Mouse (Mus musculus) urinary bladder, adult 18-20 months (tissue): ENCODE data around the gene Dapk2.

ENCODE experiments used
- DNase-seq, 2 experiments: peaks; one replicate each; pipeline ENCODE4 v3.0.0; 2022; ENCODE audit warnings: low spot score in 2 of 2, mixed read lengths in 2 of 2

The Dapk2 gene

DNA sequence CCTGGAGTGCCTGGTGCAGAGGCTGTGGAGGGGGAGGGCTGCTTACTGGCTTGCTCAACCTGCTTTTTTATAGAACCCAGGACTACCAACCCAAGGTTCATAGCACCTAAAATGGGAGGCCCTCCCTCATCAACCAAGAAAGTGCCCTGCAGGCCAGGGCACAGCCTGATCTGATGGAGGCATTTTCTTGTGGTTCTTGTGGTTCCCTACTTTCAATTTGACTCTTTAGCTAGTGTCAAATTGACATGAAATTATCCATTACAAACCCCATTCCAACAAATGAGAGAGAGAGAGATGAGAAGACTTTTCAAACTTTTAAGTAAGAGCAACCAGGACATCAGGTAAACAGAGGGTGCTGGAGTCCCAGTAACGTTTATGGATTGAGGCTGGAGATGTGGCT is 15.8 kb upstream of the Dapk2 start:
- no peak for DNase-seq

DNA sequence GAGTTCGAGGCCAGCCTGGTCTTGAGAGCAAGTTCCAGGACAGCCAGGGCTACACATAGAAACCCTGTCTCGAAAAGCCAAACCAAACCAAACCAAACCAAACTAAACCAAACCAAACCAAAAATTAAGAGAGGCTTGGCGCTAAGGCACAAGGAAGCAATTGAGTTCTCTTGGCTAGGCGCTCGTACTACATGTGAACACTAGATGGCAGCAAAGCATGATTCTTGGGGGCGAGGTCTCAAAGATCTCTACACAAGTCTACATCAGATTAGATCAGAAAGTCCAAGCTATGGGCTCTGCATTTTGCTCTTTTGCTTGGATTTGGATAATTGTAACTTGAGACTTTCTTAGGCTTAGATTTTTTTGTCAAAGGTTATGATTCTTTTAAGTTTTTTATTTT is 13.8 kb upstream of the Dapk2 start:
- DNase-seq = peak; percentile 24 to 52

DNA sequence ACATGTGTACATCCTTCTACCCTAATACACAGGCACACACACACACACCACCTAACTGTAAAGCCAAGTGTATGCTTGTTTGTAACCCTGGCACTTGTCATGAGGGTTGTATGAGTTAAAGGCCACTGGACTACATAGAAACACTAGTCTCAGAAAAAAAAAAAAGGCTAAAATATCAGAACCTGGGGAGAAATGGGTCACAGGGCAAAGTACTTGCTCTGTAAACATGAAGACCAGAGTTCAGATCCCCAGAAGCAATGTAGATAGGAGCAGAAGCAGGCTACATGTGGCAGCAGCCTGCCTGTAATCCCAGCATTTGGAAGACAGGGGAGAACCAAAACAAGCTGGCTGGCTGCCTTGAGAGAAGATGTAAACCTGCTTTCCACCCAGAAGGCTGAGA is 11.9 kb upstream of the Dapk2 start:
- DNase-seq = no peak

DNA sequence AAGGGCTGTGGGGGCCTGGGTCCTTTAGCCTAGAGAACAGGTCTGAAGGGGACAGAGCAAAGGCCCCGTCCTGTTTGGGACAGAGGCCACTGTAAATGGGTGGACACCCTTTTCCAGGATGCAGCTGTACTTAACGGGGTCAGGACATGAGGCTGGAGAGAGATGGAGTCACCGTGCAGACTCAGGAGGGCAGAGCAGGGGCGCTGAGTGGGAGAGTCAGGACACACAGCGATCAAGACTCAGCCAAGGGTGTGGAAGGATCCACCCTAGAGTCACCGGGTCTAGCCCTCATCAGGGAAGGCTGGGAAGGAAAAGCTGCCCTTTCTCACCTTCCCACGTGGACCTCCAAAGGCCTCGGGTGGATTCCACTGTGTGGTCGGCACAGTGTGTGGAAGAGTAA is 6.0 kb upstream of the Dapk2 start:
- no peak for DNase-seq

DNA sequence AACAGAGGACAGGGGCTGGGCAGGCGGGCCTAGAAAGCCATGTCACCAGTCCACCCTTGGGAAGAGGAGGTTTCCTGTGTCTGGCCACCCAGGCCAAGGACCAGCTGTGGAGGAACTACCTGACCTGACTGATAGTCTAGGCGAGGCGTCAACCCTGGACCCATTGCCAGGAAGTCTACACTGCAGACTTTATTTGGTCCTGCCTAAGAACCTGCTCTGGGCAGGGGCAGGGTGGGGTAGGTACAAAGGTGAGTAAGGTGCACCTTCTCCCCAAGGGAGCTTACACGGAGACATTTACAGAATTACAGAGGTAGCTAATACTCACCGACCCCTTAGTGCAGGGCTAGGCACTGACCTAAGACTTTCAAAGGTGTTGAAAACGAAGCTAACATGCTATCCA is 4.4 kb upstream of the Dapk2 start:
- DNase-seq = no peak

DNA sequence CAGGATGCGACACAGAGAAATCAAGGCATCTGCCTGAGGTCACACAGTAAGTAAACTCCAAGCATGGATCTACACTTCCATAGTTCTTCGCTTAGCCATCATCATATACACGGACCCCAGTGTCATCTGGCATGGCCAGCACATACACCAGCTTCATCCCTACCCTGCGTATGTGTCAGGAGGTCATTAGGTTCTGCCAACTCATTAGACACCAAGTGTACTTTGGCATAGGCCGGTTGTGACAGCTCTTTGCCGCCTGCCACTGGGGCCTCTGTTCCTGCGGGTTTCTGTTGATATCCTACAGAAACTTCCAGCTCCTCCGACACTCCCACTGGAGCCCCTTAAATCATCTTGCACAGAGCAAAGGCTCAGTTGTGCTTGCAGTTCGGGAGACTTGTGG is 4.0 kb upstream of the Dapk2 start:
- no peak for DNase-seq

DNA sequence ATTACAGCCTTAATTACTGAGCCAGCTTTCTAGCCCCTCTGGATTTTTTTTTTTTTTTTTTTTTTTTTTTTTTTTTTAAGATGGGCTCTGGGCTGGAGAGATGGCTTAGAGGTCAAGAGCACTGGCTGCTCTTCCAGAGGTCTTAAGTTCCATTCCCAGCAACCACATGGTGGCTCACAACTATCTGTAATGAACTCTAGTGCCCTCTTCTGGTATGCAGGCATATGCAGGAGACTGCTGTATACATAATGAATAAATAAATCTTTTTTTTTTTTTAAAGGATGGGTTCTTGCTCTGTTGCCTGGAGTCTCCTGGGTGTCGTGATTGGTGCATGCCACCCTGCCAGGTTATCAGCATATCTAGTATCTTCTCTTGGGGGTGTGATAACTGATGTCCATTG is 2.5 kb upstream of the Dapk2 start:
- no peak for DNase-seq

DNA sequence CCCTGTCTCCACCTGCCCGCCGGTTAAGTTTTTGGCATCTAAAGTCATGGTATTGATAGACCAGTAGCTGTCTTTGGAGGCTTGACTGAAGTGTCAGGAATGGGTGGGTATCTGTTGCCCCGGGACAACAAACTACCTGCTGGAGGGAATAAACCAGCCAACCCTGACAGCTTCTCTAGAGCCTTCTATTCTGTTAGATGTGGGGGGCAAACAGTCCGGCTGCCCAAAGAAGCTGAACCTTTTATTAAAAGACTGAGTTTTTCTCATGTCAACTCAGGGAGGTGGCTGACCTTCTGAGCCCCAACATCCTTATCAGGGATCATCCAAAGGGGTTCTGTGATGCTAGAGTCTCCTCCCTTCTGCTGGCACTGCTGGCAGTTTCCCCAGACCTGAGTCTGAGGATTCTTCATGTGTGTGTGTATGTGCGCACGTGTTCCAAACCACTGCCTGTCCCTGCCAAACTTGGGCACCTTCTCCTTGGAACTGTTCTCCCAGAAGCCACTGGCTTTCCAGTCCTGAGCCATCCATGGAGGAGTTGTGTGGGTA is 935 bp downstream of the Dapk2 start:
- DNase-seq = no peak

DNA sequence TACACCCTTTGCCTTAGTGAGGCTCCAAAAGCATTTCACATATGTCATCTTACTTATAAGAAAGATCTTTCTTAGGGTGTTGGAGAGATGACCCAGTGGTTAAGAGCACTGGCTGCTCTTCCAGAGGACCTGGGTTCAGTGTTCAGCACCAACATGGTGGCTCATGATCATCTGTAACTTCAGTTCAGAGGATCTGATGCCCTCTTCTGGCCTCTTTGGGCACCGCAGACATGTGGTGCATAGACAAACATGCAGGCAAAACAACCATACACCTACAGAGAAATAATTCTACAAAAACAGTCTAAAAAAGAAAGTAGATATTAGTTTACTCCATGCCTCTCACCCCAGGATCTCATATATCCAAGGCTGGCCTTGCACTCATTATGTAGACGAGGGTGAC is 2.1 kb downstream of the Dapk2 start:
- no peak for DNase-seq

DNA sequence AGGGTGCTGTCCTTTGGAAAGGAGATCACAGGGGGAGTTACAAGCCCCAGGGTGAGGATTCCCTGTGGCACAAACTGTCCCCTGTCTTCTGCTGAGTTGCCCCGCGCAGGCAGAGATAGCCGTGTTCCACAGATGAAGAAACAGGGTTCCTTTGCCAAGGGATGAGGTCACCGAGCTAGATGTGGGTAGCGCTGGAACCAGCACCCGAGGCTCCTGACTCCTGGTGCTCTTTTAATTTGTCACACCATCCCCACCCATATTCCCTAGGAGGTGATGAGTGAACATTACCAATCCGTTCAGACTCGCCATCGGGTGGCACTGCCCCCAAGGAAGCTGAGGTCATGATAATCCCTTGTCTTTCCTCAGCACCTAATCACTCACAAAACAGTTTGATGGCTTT is 5.0 kb downstream of the Dapk2 start:
- DNase-seq = no peak

DNA sequence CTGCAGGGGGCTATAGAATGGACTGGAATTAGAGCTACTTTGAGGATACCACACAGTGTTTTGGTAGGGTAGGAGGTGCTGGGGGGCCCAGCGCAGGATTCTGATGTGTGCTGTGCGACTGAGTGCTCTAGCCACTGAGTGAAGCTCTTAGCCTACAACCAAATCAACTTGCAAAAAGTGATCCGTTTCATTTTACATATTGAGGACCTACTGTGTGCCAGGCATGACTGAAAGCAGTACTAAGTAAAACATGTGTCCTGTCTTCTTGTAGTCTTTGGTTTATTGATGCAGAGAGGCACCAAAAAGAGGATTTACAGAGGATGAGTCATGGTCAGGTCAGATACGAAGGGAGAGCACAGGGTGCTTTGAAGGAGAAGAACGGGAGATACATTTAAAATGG is 9.2 kb downstream of the Dapk2 start:
- no peak for DNase-seq

DNA sequence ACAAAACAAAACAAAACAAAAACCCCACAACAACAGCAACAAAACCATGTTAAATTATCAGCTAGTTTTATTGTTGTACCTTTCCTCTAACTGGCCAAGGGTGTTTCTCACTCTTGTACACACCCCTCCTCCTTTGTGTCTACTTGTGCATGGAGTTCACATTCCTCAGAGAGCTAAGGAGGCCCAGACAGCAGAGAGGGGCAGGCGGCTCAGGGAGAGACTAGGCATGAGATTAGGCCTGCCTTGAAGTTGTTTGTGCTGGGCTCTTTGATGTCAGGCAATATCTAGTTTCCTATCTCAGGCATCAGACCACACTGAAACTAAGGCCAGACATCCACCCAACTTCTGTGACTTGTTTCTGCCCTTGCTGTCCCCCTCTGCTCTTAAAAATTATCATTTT is 10.2 kb downstream of the Dapk2 start:
- no peak for DNase-seq

DNA sequence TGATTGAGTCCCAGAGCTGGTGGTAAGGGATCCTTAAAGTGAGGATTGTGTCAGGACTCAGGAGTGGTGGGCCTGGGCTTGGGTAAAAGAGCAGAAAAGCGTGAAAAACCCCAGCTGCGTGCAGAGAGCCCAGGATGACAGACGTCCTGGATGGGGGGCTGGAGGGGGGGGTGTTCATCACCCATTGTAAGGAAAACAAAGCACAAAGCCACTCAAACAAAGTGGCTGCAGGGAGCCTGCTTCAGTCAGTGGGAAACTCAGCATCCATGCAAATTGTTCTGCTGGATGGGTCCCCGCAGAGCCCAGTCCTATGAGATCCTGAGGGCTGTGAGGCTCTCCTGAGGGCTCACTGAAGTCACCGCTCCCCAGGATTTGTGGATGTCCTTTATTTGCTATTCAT is 12.5 kb downstream of the Dapk2 start:
- DNase-seq = no peak

DNA sequence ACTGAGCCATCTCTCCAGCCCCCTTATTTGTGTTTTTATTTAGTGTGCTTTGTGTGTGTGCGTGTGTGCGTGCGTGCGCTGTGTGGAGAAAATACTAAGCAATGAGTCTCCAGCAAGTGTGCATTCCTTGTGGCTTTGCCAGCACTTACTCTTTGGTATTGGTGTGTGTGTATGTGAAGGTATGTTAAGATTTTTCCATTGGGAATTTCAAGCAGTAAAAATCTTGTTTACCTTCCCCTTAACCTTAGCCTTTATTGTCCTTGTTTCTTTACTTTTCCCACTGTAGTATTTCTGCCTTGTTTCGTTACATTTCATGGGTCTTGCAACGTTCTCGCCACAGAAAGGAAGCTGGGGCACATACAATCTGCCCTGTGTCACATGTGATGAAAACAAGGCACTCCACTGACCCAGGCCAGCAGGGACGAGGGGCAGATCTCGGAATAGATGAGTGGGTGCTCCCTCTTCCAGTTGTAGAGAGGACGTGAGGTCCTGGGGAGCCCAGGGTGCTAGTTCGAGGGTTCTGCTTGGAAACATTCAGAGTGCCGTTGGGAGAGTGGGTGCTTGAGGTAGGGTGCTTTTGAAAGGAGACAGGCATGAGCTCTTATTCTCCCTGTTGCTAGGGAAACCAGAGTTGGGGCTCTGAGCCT is 13.4 kb downstream of the Dapk2 start:
- no peak for DNase-seq

DNA sequence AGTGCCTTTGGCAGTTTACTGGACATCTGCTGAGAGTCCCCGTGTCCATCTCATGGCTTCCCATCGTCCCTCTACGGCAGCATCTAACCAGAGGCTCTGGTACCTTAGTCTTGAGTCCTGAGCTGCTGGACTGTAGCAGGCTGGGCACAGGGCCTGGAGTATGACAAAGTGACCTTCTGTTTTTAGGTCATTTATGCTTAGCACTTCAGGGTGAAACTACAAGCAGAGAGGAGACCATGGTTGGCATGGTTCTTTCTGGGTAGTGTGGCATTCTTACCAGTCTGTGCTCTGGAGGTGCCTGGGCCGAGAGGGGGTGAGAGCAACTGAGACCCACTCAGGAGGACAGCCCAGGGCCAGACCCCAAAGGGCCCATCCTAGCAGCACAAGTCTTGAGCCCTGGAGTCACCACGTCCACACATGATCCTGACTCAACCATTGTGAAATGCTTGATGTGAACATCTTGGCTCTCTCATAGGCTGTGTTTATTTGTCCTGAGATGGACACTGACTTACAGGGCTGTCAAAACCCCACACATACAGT is 15.4 kb downstream of the Dapk2 start:
- no peak for DNase-seq

DNA sequence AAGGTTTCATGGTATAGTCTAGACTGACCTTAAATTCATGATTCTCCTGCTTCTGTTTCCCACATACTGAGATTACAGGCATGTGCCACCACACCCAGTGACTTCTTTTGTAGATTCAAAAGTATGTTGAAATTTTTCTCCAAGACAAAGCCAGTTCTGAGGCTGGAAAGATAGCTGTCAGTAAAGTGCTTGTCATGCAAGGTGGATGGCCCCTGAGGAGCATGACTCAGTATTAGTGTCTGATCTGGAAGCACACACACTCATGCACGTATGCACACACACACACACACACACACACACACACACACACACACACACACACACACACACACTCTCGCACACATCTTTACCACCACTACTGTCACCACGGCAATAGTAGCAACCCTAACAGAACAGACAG is 17.0 kb downstream of the Dapk2 start:
- DNase-seq = no peak

DNA sequence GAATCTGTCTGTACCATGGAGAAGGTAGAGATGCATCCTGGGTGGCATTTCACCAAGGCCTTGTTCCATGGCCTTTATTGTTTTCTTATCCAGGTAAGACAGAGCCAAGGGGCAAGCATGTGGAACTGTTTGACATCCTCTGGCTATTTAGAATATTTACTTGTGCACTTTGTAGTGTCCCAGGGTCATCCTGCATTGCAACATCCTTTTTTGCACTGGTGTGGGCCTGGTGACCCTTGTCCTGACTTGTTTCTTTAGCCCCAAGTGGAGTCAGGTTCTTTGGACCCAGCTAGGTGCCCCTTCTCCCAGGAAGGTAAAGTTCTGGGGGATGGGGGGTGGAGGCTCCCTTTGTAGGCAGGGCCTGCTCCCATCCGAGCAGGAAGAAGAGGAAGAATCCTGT is 20.0 kb downstream of the Dapk2 start:
- no peak for DNase-seq

DNA sequence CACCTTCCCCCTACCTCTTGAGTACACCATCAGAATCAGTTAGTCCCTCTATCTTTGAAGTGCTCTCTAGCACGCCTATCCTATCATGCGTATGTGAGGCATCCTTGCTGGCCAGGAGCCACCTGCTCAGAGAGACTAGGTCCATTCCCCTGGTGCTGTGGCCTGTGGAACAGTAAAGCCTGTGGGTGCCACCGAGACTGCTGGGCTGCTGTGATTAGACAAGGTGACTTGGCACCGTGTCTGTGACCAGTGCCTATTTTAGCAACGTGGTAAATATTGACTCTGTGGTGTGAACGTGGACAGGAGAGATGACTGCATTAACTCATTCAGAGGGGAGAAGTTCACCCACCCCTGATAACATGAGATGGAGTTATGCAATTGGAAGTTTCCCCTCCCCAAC is 21.8 kb downstream of the Dapk2 start:
- no peak for DNase-seq

DNA sequence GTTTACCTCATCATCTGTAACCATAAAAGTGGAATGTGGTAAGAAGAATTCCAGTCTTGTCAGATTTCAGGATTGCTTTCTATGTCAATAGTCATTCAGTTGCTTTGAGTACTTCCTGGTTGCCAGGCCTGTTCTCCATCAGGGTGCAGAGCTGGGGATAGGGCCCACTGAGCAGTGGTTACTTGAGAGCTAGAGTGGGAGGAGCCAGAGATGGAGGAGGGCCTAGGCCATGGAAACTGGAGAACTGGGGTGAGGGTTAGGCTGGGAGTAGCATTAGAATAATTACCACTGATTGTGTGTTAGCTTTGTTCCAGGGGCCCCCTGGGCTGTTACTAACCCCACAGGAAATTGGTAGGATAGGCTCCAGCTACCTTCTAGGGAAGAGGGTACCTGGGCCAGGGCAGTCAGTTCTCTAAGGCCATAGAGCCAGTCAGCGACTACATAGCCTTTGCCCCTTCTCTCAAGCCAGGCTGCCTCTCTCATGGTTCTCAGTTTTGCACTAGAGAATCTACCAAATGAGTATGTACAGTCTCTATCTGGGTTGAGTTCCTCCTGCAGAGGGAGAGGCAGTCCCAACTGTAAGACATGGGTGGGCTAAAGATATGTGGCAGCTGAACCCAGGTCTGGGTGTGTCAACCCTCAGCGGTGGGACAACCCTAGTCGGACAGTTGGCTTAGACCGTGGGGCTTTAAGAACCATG is 23.3 kb downstream of the Dapk2 start:
- DNase-seq = no peak

DNA sequence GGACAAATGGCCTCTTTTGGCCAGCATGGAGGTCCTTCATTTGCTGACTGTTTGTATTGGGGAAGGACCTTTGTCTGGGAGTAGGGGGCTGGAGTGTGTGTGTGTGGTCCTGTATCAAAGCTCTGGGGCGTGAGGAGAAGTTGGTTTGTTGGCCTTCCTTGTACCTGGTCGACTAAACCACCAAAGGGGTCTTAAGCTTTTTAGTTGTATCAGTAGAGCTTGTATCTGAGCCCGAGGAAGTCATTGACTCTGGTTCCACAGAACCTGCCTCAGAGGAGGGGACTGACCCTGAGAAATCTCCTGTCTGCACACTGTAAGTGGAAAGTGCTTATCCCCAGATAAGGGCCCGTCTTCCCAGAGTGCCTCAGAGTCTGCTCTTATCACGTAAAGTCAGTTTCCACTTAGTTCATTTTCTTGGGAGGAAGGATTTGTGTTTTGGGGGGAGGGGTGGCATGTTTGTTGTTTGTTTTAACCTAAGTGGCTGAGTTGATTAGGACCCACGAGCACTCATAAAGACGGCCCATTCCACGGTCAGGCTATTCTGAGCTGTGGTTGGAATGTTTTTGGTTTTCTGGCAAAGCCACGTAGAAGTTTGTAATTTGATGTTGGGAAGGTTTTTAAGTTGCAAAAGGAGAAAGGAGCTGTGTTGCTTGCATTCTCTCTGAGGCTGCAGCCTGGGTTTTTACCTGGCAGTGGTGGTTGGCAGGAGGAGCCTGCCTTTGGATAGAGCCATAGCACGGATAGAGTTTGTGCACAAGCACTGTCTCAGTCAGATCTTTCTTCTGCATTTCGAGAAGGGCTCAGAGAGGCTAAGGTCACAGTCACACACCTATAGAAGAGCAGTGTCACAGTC is 24.0 kb downstream of the Dapk2 start:
- DNase-seq = no peak

DNA sequence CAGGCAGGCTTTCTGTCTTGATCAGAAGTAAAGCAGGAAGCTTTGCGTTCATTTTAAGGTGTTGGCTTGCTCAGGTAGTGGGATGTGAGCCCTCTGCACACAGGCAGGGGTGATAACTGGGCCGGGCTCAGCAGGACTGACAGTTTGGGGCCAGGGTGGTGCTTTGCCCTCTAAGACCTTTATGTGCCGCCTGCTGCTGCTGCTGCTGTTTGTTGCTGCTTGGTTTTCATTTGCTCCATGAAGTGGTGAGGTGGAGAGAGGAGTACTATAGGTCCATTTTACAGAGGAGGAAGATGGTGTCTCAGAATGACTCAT is 24.6 kb downstream of the Dapk2 start:
- DNase-seq = no peak

DNA sequence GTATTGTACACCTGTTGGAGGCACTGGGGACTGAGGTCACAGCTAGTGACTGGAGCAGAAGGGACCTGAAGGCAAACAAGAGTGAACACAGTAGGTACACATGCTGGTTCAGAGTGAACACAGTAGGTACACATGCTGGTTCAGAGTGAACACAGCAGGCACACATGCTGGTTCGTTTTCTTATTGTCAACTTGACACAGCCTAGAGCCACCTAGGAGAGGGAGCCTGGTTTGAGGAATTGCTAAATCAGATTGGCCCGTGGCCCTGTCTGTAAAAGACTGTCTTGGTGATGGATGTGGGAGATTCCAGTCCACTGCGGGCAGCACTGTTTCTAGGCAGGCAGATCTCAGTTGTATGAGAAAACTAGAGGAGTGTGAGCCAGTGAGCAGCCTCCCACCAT is 25.0 kb downstream of the Dapk2 start:
- DNase-seq = no peak

DNA sequence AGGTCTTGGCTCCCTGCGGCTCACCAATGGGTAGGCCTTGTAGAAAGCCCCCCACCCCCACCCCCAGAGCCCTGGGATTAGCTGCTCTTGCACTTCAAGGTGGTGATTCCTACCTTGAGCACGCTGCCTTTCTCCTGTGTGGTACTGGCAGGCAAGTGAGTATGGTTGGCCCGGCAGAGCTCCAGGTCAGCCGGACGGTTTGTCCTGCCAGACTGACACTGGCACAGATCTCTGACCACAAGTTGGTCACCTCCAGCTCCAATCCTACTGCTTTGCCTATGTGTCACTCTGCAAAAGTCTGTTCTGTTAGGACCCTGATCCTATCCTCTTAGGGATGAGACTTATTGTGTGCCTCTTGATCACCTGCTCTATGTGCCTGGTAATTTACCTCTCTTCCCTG is 26.5 kb downstream of the Dapk2 start:
- no peak for DNase-seq
